Mouse (Mus musculus) thymus, adult 18-20 months (tissue): ENCODE results near the gene Gm11985.

Experiments used
- DNase-seq, 2 experiments: peaks; one replicate each; pipeline ENCODE4 v3.0.0; 2022; ENCODE audit warnings: mixed read lengths in 2 of 2

Gm11985 gene

GRCm38 (mm10) chr11:7152371-7152770 is 36.0 kb downstream of the Gm11985 start:
- DNase-seq = no peak

DNA sequence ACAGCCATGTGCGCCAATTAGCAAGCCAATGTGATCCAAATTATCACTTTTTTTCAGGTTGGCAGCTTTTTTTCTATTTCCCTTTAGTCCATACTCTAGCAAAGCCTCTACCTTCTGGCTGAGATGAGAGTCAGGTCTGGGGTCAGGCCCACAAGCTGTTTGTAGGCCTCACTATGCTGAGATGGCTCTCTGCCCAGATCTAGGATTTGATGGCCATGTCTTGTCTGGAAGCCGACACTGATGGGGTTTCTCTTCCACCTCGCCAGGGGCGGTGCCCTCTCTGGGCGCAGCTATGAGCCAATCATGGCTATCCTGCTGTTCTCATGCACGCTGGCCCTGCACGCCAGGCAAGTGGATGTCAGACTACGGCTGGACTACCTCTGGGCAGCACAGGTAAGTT is 37.9 kb downstream of the Gm11985 start:
- DNase-seq = no peak

DNA sequence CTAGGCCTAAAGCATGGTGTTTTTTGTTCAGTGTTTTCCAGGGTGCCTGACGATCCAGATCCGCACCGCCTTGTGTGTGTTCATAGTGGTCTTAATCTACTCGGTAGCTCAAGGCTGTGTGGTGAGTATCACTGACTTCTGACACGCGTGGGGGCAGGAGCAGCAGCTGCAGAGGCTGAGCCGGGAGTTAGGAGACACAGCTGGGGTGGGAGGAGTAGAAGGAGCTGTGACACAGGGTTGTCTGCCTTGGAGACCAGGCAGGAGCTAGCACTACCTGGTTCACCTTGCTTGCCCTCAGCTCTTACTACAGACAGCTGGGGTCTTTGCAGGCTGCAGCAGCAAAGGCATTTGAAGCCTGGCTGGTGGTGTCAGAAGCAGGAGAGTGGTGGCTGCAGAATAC is 38.9 kb downstream of the Gm11985 start:
- DNase-seq = peak; percentile 27 to 46

- no peak for DNase-seq
These were observed 40.4 kb downstream of the Gm11985 start for GRCm38 (mm10) chr11:7147945-7148344.

DNA sequence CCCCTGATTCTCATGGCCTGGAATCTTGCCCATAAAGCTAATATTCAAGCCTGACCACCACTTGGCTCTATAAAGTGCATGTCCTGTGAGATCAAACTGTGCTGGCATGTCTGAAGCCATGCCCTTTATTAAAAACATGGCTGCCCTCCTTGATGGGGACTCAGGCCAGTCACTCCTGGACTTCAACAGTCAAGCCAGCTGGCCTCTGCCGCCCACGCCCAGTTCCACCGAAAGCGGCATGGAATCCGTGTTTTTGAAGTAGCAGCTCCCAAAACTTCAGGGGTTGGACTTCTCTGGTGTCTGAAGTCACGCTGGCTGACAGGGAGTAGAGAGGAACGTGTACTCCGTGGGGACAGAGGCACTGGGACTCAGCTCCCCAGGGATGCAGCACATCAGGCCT is 40.8 kb downstream of the Gm11985 start:
- no peak for DNase-seq

GRCm38 (mm10) chr11:7145221-7145620 is 43.1 kb downstream of the Gm11985 start:
- peak; percentile 66 to 81 for DNase-seq

- DNase-seq = no peak
These were observed 44.0 kb downstream of the Gm11985 start for GRCm38 (mm10) chr11:7144369-7144768.

- no peak for DNase-seq
These were observed 45.6 kb downstream of the Gm11985 start for GRCm38 (mm10) chr11:7142725-7143124.

DNA sequence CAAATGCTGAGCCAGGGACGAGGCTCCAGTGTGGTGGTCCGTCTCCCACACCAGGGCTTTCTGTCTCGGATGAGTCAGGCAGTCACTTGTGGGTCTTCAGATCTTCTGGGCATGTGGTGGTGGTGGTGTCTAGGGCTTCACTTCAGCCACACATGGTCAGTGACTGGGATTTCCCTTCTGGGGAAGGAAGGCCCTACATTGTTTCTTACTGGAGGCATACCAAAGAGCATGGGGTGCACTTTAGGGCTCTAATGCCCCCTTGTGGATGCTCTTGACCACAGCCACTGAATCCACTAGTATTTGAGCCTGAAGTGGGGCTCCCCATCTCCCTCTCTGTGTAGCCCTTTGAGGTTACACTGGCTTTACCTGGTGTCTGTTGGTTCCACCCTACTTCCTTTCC is 47.9 kb downstream of the Gm11985 start:
- DNase-seq = no peak

GRCm38 (mm10) chr11:7138370-7138769 is 50.0 kb downstream of the Gm11985 start:
- DNase-seq = no peak

DNA sequence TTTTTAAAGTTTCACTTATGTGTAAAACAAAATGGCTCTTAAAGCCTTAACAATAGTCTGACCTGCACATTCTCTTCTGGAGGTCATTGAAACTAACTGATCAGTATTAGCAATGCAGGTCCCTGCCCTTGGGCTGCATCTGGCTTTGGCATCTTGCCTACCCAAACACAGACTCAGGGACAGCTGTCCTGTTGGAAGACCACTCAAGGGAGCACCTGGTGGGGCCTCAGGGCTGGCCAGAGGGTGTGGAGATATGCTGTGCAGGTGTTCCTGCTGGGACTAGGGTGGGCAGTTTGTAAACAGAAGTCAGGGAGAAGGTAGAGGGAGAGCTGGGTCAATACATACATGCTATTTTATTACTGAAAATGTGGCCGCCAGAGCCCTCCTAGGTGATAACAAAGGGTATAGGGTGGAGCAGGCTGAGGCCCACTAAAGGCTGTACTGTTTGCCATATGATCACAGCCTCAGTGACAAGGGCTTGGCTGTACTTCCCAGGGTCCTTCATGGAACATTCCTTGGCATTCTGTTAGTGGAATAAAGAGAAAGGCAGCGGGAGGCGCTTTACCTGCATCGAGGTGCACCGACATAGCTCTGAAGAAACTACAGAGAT is 52.0 kb downstream of the Gm11985 start:
- no peak for DNase-seq

DNA sequence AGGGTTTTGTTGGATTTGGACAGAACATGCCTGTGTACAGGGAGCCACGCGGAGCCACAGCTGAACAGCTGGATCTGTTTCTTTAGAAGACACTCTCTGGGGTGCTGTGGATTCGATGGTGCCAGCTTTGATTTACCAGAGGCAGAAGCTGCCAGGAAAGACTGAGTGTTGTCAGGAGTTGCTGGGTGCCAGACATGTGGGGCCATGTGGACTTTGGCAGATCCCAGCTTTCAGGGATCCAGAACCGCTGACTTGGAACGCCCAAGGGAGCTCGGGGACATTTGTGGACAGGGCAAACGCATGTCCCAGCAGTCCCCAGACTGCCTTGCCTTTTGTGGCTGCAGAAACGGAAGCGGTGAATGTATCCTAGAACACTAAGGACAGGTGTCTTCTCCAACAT is 52.6 kb downstream of the Gm11985 start:
- DNase-seq = no peak

DNA sequence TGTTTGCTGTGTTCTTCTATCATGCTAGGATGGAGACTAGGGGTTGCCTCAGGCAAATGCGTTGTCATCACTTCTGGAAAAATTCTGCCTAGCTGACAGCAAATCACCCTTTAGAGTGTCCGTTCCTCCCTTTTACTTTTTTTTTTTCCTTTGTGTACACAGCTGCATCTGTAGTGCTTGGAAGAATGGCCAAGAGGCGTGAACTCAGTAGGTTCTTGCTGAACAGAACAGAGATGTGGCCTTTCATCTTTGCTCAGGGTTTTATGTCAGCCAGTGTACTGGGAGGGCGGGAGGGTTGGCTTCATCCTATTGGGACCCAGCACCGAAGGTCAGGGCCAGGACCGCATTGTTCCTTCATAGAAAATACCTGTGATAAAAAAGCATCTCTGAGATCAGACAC is 53.1 kb downstream of the Gm11985 start:
- DNase-seq = no peak

- no peak for DNase-seq
These were observed 54.0 kb downstream of the Gm11985 start for GRCm38 (mm10) chr11:7134319-7134718.

GRCm38 (mm10) chr11:7133736-7134135 is 54.6 kb downstream of the Gm11985 start:
- no peak for DNase-seq
